Mouse (Mus musculus): Measurements from ENCODE around the gene Mutyh.

DNA sequence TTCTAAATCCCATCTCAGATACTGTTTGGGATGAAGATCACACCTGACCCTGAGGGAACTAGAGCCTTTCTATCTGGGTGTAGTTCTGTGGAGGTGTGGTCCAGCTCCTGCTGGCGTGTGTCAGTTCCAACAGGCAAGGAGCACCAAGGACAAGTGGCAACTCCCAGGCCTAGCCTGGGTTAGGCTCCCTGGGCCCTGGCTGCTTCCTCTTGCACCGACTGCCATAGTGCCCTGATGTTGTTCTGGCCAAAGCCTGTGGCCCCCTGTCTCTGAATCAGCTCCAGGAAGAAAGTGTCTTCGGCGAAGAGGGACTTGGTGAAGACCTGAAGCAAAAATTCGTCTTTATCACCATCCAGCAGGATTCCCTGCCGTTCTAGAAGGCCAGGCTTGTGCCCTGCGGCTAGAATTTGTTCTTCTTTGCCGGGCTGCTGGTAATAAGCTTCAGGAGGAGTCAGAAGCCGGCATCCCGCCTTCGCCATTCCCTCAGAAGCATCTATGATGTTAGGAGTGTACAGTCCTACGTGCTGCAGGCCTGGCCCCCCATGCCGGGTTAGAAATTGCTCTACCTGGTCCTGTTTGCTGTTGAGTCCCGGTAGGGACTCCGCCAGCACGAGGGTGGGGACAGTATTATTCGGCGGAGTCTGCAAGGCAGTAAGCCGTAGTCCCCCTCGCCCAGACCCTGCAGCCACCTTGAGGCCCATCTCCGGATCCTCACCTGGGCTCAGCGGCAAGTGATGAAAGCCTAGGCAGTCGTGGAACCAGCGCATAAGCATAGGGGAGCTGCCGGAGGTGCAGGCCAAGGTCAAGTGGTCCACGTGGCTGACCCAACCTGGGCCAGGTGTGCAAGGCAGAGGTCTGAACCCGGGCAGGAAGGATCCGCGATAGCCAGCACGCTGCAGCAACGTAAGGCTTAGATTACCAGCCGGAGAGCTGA, 12.7 kb downstream of the Mutyh start:
- TF ChIP-seq CTCF (conservative IDR thresholded peaks at IDR 0.05; ENCODE audit: insufficient read depth, insufficient read length, low read depth, low read length) (no peak), POLR2A (IDR thresholded peaks at IDR 0.05; ENCODE audit: low read depth, low read length) (no peak)

Data from kidney, adult 2 months (tissue).